Mouse (Mus musculus) lung, postnatal 0 days (tissue): Measurements from ENCODE around the gene Tbc1d30.

Source experiments
- CTCF ChIP-seq: IDR thresholded peaks from 2 replicates; pipeline ENCODE4 v1.5.1; 2016; ENCODE audit warnings: antibody characterized with exemption, mild to moderate bottlenecking
- EP300 ChIP-seq: IDR thresholded peaks from 2 replicates; pipeline ENCODE4 v1.6.1; 2016; ENCODE audit warnings: antibody characterized with exemption, mild to moderate bottlenecking, control low read depth

- TF ChIP-seq CTCF (no peak), EP300 (no peak)
These were observed 112.5 kb downstream of the Tbc1d30 start for GRCm38 (mm10) chr10:121238551-121238950.
